Mouse (Mus musculus) cortical plate, adult 2 months (tissue): ENCODE measurements around the gene Adprm.

Experiments
- CTCF ChIP-seq: fragments of 200-500 bp; IDR thresholded peaks from 2 replicates; pipeline ENCODE4 v1.5.1; 2011; ENCODE audit warnings: mild to moderate bottlenecking, control low read depth, low read length; ENCODE audit not compliant: insufficient read depth; ENCODE audit errors: extremely low read depth
- POLR2A ChIP-seq: fragments of 200-500 bp; IDR thresholded peaks from 2 replicates; pipeline ENCODE4 v1.6.1; 2011; ENCODE audit warnings: mild to moderate bottlenecking, low read length, control low read depth; ENCODE audit not compliant: insufficient read depth; ENCODE audit errors: extremely low read depth

DNA sequence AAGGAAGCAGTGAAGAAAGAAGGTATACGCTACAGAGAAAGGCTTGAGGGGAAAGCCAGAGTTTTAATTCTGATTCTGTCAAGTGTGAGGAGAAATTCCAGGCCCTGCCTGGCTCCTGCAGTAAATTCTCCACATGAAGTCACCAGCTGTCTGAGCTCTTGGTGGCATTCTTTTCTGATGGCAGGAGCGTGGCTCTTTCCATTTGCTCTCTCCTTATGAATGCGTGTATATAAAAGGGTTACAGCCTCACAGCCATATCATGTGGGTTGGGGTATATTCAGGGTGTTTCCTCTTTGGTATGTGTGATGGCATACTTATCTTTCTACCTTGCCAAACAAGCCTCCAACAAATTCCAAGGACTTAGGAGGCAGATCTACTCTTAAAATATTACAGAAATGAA, 10.3 kb upstream of the Adprm start:
- no peak for TF ChIP-seq POLR2A
- TF ChIP-seq CTCF: no peak
